Mouse (Mus musculus) midbrain, embryonic 16.5 days (tissue): Measurements from ENCODE around the gene Ppp2r3c. TPM values are rescaled to one million over a fixed set of nuclear protein-coding genes. Genes with fewer than 3 reads are reported as not detected.
"Not testable (repeated sequence)": the region's sequence is repeated elsewhere in the genome, so short reads cannot be mapped to it uniquely, and the experiment has no call there.

ENCODE experiments used
- ATAC-seq: fragments of 200-750 bp; cut with Nextera tagmentation; 2 replicates; pipeline ENCODE4 v1.8.0; 2017; ENCODE audit warnings: moderate TSS enrichment
- H3K27ac ChIP-seq: fragments of 300-500 bp; sonication (generic); 2 replicates; pipeline ENCODE4 v1.5.1; 2014; ENCODE audit warnings: mild to moderate bottlenecking, low read length, mixed read lengths
- H3K27me3 ChIP-seq: fragments of 300-500 bp; sonication (generic); 2 replicates; pipeline ENCODE4 v1.6.1; 2014; ENCODE audit warnings: low read depth, low read length, mixed read lengths; ENCODE audit not compliant: control insufficient read depth, insufficient read depth
- H3K36me3 ChIP-seq: fragments of 300-500 bp; sonication (generic); 2 replicates; pipeline ENCODE4 v1.6.1; 2014; ENCODE audit warnings: mild to moderate bottlenecking, low read length, moderate library complexity, mixed read lengths; ENCODE audit not compliant: control insufficient read depth, insufficient read depth
- H3K4me1 ChIP-seq: fragments of 300-500 bp; sonication (generic); 2 replicates; pipeline ENCODE4 v1.6.1; 2014; ENCODE audit warnings: mild to moderate bottlenecking, low read length, mixed read lengths; ENCODE audit not compliant: control insufficient read depth, insufficient read depth
- H3K4me2 ChIP-seq: fragments of 300-500 bp; sonication (generic); 2 replicates; pipeline ENCODE4 v1.6.1; 2014; ENCODE audit warnings: mild to moderate bottlenecking, low read length, mixed read lengths
- H3K4me3 ChIP-seq: fragments of 300-500 bp; sonication (generic); 2 replicates; pipeline ENCODE4 v1.5.1; 2014; ENCODE audit warnings: low read depth, mild to moderate bottlenecking, low read length, moderate library complexity, mixed read lengths
- H3K9ac ChIP-seq: fragments of 300-500 bp; sonication (generic); 2 replicates; pipeline ENCODE4 v1.6.1; 2014; ENCODE audit warnings: low read depth, low read length, mixed read lengths
- H3K9me3 ChIP-seq: fragments of 300-500 bp; sonication (generic); replicated peaks from 2 replicates; pipeline ENCODE4 v1.6.1; 2014; ENCODE audit warnings: mild to moderate bottlenecking, low read length, mixed read lengths; ENCODE audit not compliant: control insufficient read depth, poor library complexity, severe bottlenecking
- WGBS: fragments of 180-500 bp; shearing (Covaris S2); extraction: QIAGEN DNeasy Blood & Tissue Kit; methylation state at CpG from one replicate; pipeline ENCODE4 v1.1.7; 2014; 5-methylcytosine and 5-hydroxymethylcytosine counted together
- polyA plus RNA-seq: library from polyadenylated mRNA; unstranded; fragments of >200 nt; fragmentation: Nextera tagmentation; extraction: Ambion mirVana; gene quantifications from 2 replicates; pipeline ENCODE4 v1.2.1, GENCODE M21; 2015

Gene Ppp2r3c
- polyA plus RNA-seq, 1 experiment from 2014 or later, result 26.8 TPM

GRCm38 (mm10) chr12:55300820-55301351, 1.9 kb downstream of the Ppp2r3c start:
- 0 out of 2 replicates have a peak overlapping the region, but pooled peaks have one; percentile 17 for H3K9ac ChIP-seq
- no peak for ATAC-seq
- H3K9me3 ChIP-seq, result no peaks in the 10 kb centered on the region
- H3K27me3 ChIP-seq, result no peaks in the 10 kb centered on the region
- 81% methylated on average over 3 of the region's 3 CpGs for WGBS
- H3K4me1 ChIP-seq, result peaks cover 32% of the 10 kb centered on the region
- no peak overlapping the region for H3K27ac ChIP-seq
- H3K36me3 ChIP-seq, result peaks cover 9% of the 10 kb centered on the region; the same call in 1 of the 2 replicates
- H3K4me3 ChIP-seq, result peak overlapping the region; percentile 68
- H3K4me2 ChIP-seq, result peak overlapping the region; percentile 65

- H3K36me3 ChIP-seq, result peaks cover 14% of the 10 kb centered on the region
- no peak within 1 kb of the TSS for H3K9ac ChIP-seq
- no peaks in the 10 kb centered on the region for H3K27me3 ChIP-seq
- H3K4me3 ChIP-seq, result no peak within 1 kb of the TSS
- WGBS, result 95% methylated on average over 5 of the region's 5 CpGs
- H3K27ac ChIP-seq, result no peak within 1 kb of the TSS
- peaks cover 28% of the 10 kb centered on the region for H3K4me1 ChIP-seq
- H3K9me3 ChIP-seq, result no peaks in the 10 kb centered on the region
- no peak for ATAC-seq
- no peak within 1 kb of the TSS for H3K4me2 ChIP-seq
Observed at GRCm38 (mm10) chr12:55299336-55299735, 3.5 kb downstream of the Ppp2r3c start, which contains the start of gene 1110008L16Rik. TSS of gene 1110008L16Rik (plus strand) at chr12:55299577.

GRCm38 (mm10) chr12:55298112-55298511, 4.7 kb downstream of the Ppp2r3c start:
- 93% methylated on average over 9 of the region's 9 CpGs for WGBS
- Histone ChIP-seq H3K27me3 (no peaks in the 10 kb centered on the region), H3K9me3 (no peaks in the 10 kb centered on the region), H3K4me3 (no peak overlapping the region), H3K4me2 (no peak overlapping the region), H3K4me1 (peaks cover 20% of the 10 kb centered on the region), H3K9ac (no peak overlapping the region), H3K27ac (no peak overlapping the region), H3K36me3 (peaks cover 19% of the 10 kb centered on the region)
- ATAC-seq, result no peak

GRCm38 (mm10) chr12:55277583-55277982, 25.2 kb downstream of the Ppp2r3c start:
- not testable (repeated sequence) for H3K9ac ChIP-seq, H3K9me3 ChIP-seq, H3K4me2 ChIP-seq, H3K27me3 ChIP-seq, ATAC-seq, H3K4me3 ChIP-seq, H3K27ac ChIP-seq, H3K36me3 ChIP-seq, H3K4me1 ChIP-seq
- WGBS, result 96% methylated on average over 3 of the region's 6 CpGs

GRCm38 (mm10) chr12:55272243-55272642, 30.6 kb downstream of the Ppp2r3c start:
- H3K27ac ChIP-seq, result no peak overlapping the region
- no peak for ATAC-seq
- H3K27me3 ChIP-seq, result no peaks in the 10 kb centered on the region
- no peak overlapping the region for H3K9ac ChIP-seq
- WGBS, result 80% methylated on average over 3 of the region's 3 CpGs
- H3K36me3 ChIP-seq, result no peaks in the 10 kb centered on the region
- H3K4me3 ChIP-seq, result no peak overlapping the region
- H3K4me2 ChIP-seq, result no peak overlapping the region
- no peaks in the 10 kb centered on the region for H3K4me1 ChIP-seq
- no peaks in the 10 kb centered on the region for H3K9me3 ChIP-seq

- not testable (repeated sequence) for H3K9me3 ChIP-seq, ATAC-seq, H3K4me1 ChIP-seq, H3K27me3 ChIP-seq, H3K36me3 ChIP-seq, H3K4me3 ChIP-seq, H3K9ac ChIP-seq, H3K27ac ChIP-seq, H3K4me2 ChIP-seq
- WGBS, result no CpG with 5 or more reads among the region's 5 CpGs
Observed at GRCm38 (mm10) chr12:55263385-55263784, 39.4 kb downstream of the Ppp2r3c start.

GRCm38 (mm10) chr12:55261950-55262349, 40.8 kb downstream of the Ppp2r3c start:
- not testable (repeated sequence) for H3K36me3 ChIP-seq, ATAC-seq, H3K4me2 ChIP-seq, H3K27me3 ChIP-seq, H3K9me3 ChIP-seq, H3K4me1 ChIP-seq, H3K9ac ChIP-seq, H3K27ac ChIP-seq, H3K4me3 ChIP-seq
- no CpG with 5 or more reads among the region's 8 CpGs for WGBS

GRCm38 (mm10) chr12:55242243-55242642, 60.6 kb downstream of the Ppp2r3c start:
- no CpG with 5 or more reads among the region's 8 CpGs for WGBS
- H3K4me3 ChIP-seq, ATAC-seq: not testable (repeated sequence)

GRCm38 (mm10) chr12:55230520-55230861, 72.3 kb downstream of the Ppp2r3c start:
- not testable (repeated sequence) for H3K4me2 ChIP-seq, H3K36me3 ChIP-seq, H3K9ac ChIP-seq, H3K27ac ChIP-seq, H3K27me3 ChIP-seq, H3K4me1 ChIP-seq, ATAC-seq, H3K9me3 ChIP-seq
- H3K4me3 ChIP-seq, result peak overlapping the region; percentile 32
- 0% methylated on average over 9 of the region's 25 CpGs for WGBS

More at GRCm38 (mm10) chr12:55242243-55242642, 60.6 kb downstream of the Ppp2r3c start:
- not testable (repeated sequence) for H3K4me2 ChIP-seq, H3K9me3 ChIP-seq, H3K27me3 ChIP-seq, H3K36me3 ChIP-seq, H3K27ac ChIP-seq, H3K4me1 ChIP-seq, H3K9ac ChIP-seq
